Mouse (Mus musculus): Measurements from ENCODE around the gene Tas1r2.

Tas1r2 gene

DNA sequence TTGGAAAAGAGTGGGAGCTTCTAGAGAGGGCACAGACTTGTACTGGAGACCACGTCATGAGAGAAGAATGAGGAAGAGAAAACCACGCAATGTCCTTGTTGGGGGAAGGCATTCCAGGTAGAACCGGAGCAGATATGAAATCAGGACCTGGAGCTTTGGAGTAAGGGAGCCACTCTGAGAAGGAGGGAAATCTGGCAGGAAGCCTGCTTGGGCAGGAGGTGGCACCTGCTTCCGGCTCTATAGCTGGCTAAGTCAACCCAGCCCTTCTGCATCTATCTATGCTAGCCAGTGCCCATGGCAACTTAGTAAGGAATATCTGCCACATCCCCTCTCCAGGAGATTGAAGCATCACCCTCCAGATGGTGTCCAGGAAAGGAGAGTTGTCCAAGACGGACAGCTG is 52.6 kb downstream of the Tas1r2 start:
- DNase-seq (ENCODE audit: low read depth, low spot score): no peak

DNA sequence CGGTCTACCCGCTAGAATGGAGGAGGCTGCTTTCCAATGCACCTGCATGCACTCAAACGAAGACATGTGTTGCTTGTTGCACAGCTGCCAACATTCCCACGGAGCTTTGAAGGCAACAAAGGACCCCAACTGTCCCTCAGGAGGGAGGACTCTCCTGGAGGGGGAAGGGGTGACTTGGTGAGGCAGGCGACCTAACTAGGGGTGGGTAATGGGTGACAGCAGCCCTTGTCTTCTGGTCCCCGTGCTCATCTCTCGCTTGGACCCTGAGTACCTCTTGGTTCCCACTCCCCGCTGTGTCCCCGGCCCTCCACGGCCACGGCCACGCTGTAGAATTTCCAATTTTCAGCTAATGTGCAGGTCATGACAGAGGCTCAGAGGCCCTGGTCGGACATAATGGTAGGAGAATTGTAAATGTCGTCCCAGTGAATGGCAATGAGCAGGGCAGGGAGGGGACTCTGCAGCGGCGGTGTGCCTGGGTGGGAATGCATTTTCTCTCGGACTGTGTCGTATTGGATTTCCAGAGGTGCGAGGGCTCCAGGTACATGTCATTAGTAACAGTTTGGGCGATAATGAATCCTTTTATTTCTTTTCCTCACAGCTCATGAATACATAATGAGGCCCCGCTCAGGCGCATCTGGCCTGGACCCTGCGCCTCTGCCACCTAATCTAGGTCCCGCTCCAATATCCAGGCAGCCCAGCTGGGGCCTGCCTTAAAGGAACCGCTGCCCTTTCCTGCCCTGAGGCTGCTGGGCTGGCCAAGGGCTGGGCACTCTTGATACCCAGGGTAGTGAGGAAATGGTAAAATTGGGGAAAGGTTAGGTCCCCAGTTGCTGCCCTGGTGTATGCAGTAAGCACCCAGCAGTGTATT is 57.4 kb downstream of the Tas1r2 start:
- no peak for DNase-seq (ENCODE audit: low read depth, low spot score)

GRCm38 (mm10) chr4:139715241-139715932 is 62.0 kb downstream of the Tas1r2 start:
- no peak for DNase-seq (ENCODE audit: low read depth, low spot score)

- DNase-seq (ENCODE audit: low read depth, low spot score): peak; percentile 85
Measured at GRCm38 (mm10) chr4:139716477-139717169, 63.3 kb downstream of the Tas1r2 start.

- no peak for DNase-seq (ENCODE audit: low read depth, low spot score)
Measured at GRCm38 (mm10) chr4:139718978-139719377, 65.6 kb downstream of the Tas1r2 start.

All from brain, adult 2 months (tissue).